Mouse (Mus musculus): Measurements from ENCODE around the gene Swap70. TPM values are rescaled to one million over a fixed set of nuclear protein-coding genes. Genes with fewer than 3 reads are reported as not detected.
A peak's percentile ranks its signal among the peaks of the same experiment; 100 is the strongest.

The Swap70 gene
- total and polyA plus RNA-seq, 3 experiments: 296 to 398 (median 370) TPM

DNA sequence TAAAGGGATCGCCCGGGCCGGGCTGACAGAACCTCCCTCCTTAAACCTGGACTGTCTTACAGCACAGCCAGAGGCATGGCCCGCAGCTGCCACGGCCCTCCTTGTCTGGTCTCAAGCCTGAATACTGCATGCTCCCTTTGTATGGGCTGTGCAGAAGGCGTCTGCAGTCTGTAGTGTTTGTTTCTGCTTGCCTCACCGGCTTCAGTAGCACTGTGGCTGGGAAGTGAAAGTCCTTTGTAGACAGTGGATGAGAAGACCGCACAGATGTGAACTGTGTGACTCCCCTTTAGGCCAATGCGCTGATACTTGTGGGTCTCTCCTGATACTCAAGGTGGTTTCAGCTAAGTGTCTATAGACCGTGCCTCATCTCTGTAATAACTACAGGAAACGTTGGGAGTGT, 61.3 kb downstream of the Swap70 start (continued):
- peak; percentile 92 for TF ChIP-seq TCF12 (IDR thresholded peaks at IDR 0.05; ENCODE audit: low read depth, low read length)
- TF ChIP-seq USF1 (IDR thresholded peaks at IDR 0.05; ENCODE audit: low read depth, low read length): no peak
- TF ChIP-seq CTCF (conservative IDR thresholded peaks at IDR 0.05 in 1 of 2, IDR thresholded peaks at IDR 0.05 in 1 of 2; ENCODE audit: low read depth in 2 of 2, low read length in 2 of 2): no peak
- peak; percentile 94 for TF ChIP-seq IRF4 (IDR thresholded peaks at IDR 0.05; ENCODE audit: low read depth, low read length)
- TF ChIP-seq MAFK (IDR thresholded peaks at IDR 0.05; ENCODE audit: insufficient replicate concordance, low read length): no peak
- 0 out of 2 replicates have a peak, but pooled peaks have one; percentile 62 for TF ChIP-seq MAZ (IDR thresholded peaks at IDR 0.05; ENCODE audit: low read depth, low read length)
- peak; percentile 81 for TF ChIP-seq MYC (IDR thresholded peaks at IDR 0.05; ENCODE audit: low read depth, low read length)
- TF ChIP-seq MEF2A (IDR thresholded peaks at IDR 0.05; ENCODE audit: borderline replicate concordance, low read depth, low read length): peak; percentile 86

- H3K4me2 ChIP-seq (ENCODE audit: insufficient read depth, low read depth, poor library complexity, severe bottlenecking): no peak overlapping the region; the same call in 1 of the 2 replicates
- peaks cover 45 to 65% of the 10 kb centered on the region in 2 experiments for H3K36me3 ChIP-seq (replicated peaks in 1 of 2; ENCODE audit: control insufficient read depth in 1 of 2, insufficient read depth in 1 of 2, low read length in 1 of 2)
- H3K4me3 ChIP-seq (replicated peaks in 1 of 3; ENCODE audit: low read depth in 2 of 3, low read length in 2 of 3, poor library complexity in 1 of 3): no peak overlapping the region
- dilution Hi-C loops (cut with MboI; ENCODE audit: extremely low pct_ligation_motif_present, extremely low pct_unique_long_range_greater_than_20kb, low sequenced_read_pairs): no loop called here
- 0 out of 2 replicates have a peak, but pooled peaks have one; percentile 52 for TF ChIP-seq RCOR1 (conservative IDR thresholded peaks at IDR 0.05; ENCODE audit: low read depth, low read length)
- TF ChIP-seq EP300 (IDR thresholded peaks at IDR 0.05; ENCODE audit: low read length): peak; percentile 32; the same call in 1 of the 2 replicates
- peak; percentile 36 for TF ChIP-seq JUN (IDR thresholded peaks at IDR 0.05; ENCODE audit: insufficient read depth, low read depth, low read length)
- TF ChIP-seq NRF1 (IDR thresholded peaks at IDR 0.05; ENCODE audit: low read depth, low read length): no peak
- 0 out of 2 replicates have a peak, but pooled peaks have one; percentile 7 for TF ChIP-seq JUND (conservative IDR thresholded peaks at IDR 0.05; ENCODE audit: low read depth, low read length)
- TF ChIP-seq ETS1 (conservative IDR thresholded peaks at IDR 0.05; ENCODE audit: low read depth, low read length): peak; percentile 76
- 0 out of 2 replicates have a peak, but pooled peaks have one; percentile 12 for TF ChIP-seq MEF2A (IDR thresholded peaks at IDR 0.05; ENCODE audit: borderline replicate concordance, low read depth, low read length)
- 0 out of 2 replicates have a peak, but pooled peaks have one; percentile 20 for TF ChIP-seq SIN3A (IDR thresholded peaks at IDR 0.05; ENCODE audit: low read length)
- no peak for TF ChIP-seq KAT2A (IDR thresholded peaks at IDR 0.05; ENCODE audit: insufficient replicate concordance, low read length)
- no peak for TF ChIP-seq ELF1 (IDR thresholded peaks at IDR 0.05; ENCODE audit: low read depth, low read length)
- TF ChIP-seq BHLHE40 (IDR thresholded peaks at IDR 0.05; ENCODE audit: low read depth, low read length): peak; percentile 88
- peak overlapping the region; percentile 1; the same call in 1 of the 2 replicates for H3K9ac ChIP-seq (ENCODE audit: insufficient read depth, low read depth)
- in situ Hi-C loops (cut with MboI; ENCODE audit: low pct_ligation_motif_present, low pct_unique_long_range_greater_than_20kb, low sequenced_read_pairs): loop anchor here (25.0 kb wide), 1 partner anchor 154 kb away; no protein-coding TSS in a partner anchor
- H3K27ac ChIP-seq (ENCODE audit: insufficient read depth, low read depth): peak overlapping the region; percentile 99
- no peaks in the 10 kb centered on the region for H3K79me2 ChIP-seq (replicated peaks; ENCODE audit: control insufficient read depth, extremely low read depth, insufficient read depth, poor library complexity, severe bottlenecking)
- DNase-seq (ENCODE audit: extremely low read depth): no peak
- H3K4me1 ChIP-seq (ENCODE audit: control insufficient read depth in 1 of 2, insufficient read depth in 2 of 2): peaks cover 63 to 95% of the 10 kb centered on the region in 2 experiments
- no peaks in the 10 kb centered on the region for H3K9me3 ChIP-seq (replicated peaks; ENCODE audit: low read length)
- no peaks in the 10 kb centered on the region for H3K27me3 ChIP-seq (replicated peaks)
Measured at GRCm38 (mm10) chr7:110283484-110284275, 62.2 kb downstream of the Swap70 start.

Data from CH12.LX (cell line).